ENCODE assay signal across 13 mouse cellular contexts in genomic region chr2:148558365-148558764, GRCm38 (mm10).
DNase-seq lines count a peak whose midpoint lies in the region; ATAC-seq and TF ChIP-seq lines count a peak whose summit lies in the region.
"Had no signal": no experiment of that assay in that cellular context is flagged by ENCODE, and none has a peak within 500 bp of the region (broad histone marks: within the 10 kb centered on the region; RNA-seq: fewer than 3 reads in every experiment).

No protein-coding gene starts in this region.

- H3K4me3 ChIP-seq in layer of hippocampus, adult 2 months: no peak overlapping the region
- H3K4me3 ChIP-seq: forebrain, embryonic 13.5 days had no signal

- ATAC-seq in CD4-positive, CD25-positive, alpha-beta regulatory T cell, adult 4 months: no peak
- ATAC-seq in megakaryocyte, adult 5-6 weeks (ENCODE audit: poor library complexity, severe bottlenecking): peak; percentile 84
- ATAC-seq: forebrain, embryonic 13.5 days had no signal

- peak; percentile 63 for TF ChIP-seq CTCF in layer of hippocampus, adult 2 months (conservative IDR thresholded peaks at IDR 0.05)

- peak; percentile 15 for DNase-seq in CD4-positive, CD25-positive, alpha-beta regulatory T cell, adult 2 months (ENCODE audit: low read depth, low spot score)
- DNase-seq in layer of hippocampus, adult 2 months (ENCODE audit: low spot score in 2 of 2): no peak
- no peak for DNase-seq in layer of hippocampus, adult 11-12 months (ENCODE audit: low spot score)
- peak; percentile 13 for DNase-seq in ES-CJ7 (ENCODE audit: low read depth, low spot score)
- DNase-seq in MN1 (ENCODE audit: low spot score): no peak
- no peak for DNase-seq in urinary bladder, adult 2 months (ENCODE audit: low spot score)
- DNase-seq: cerebellum, adult 11 months; heart, postnatal 4 days; right cerebral cortex, adult 18-20 months had no signal

- H3K27ac ChIP-seq in layer of hippocampus, adult 2 months: no peak overlapping the region
- H3K27ac ChIP-seq: forebrain, embryonic 13.5 days; macrophage had no signal

Comparison
In these comparisons a context has a peak if more than half of its experiments do, and no peak if none do; other contexts are left out.
1. DNase-seq: peak in CD4-positive, CD25-positive, alpha-beta regulatory T cell, adult 2 months (single experiment) and ES-CJ7 (single experiment); none in layer of hippocampus, adult 2 months (0 of 2), layer of hippocampus, adult 11-12 months (single experiment), MN1 (single experiment) and urinary bladder, adult 2 months (single experiment).